Mouse (Mus musculus) intestine, embryonic 15.5 days (tissue): ENCODE measurements around the gene Megf6. TPM values are rescaled to one million over a fixed set of nuclear protein-coding genes. Genes with fewer than 3 reads are reported as not detected.

Experiments used
- ATAC-seq: fragments of 200-750 bp; cut with Nextera tagmentation; 2 replicates; pipeline ENCODE4 v1.8.0; 2017; ENCODE audit warnings: moderate TSS enrichment, moderate library complexity
- H3K27ac ChIP-seq: fragments of 300-500 bp; sonication (generic); 2 replicates; pipeline ENCODE4 v1.5.1; 2015; ENCODE audit warnings: mild to moderate bottlenecking, inconsistent platforms
- H3K27me3 ChIP-seq: fragments of 300-500 bp; sonication (generic); replicated peaks from 2 replicates; pipeline ENCODE4 v1.6.1; 2015; ENCODE audit warnings: inconsistent platforms
- H3K36me3 ChIP-seq: fragments of 300-500 bp; sonication (generic); 2 replicates; pipeline ENCODE4 v1.6.1; 2015; ENCODE audit warnings: inconsistent platforms
- H3K4me1 ChIP-seq: fragments of 300-500 bp; sonication (generic); replicated peaks from 2 replicates; pipeline ENCODE4 v1.6.1; 2015; ENCODE audit warnings: inconsistent platforms
- H3K4me2 ChIP-seq: fragments of 300-500 bp; sonication (generic); replicated peaks from 2 replicates; pipeline ENCODE4 v1.6.1; 2015; ENCODE audit warnings: mild to moderate bottlenecking, inconsistent platforms
- H3K4me3 ChIP-seq: fragments of 300-500 bp; sonication (generic); replicated peaks from 2 replicates; pipeline ENCODE4 v1.5.1; 2015; ENCODE audit warnings: inconsistent platforms
- H3K9ac ChIP-seq: fragments of 300-500 bp; sonication (generic); 2 replicates; pipeline ENCODE4 v1.6.1; 2015; ENCODE audit warnings: inconsistent platforms
- H3K9me3 ChIP-seq: fragments of 300-500 bp; sonication (generic); 2 replicates; pipeline ENCODE4 v1.6.1; 2016; ENCODE audit warnings: inconsistent platforms
- WGBS: fragments of 180-500 bp; shearing (Covaris S2); methylation state at CpG from one replicate; pipeline ENCODE4 v1.1.7; 2015; 5-methylcytosine and 5-hydroxymethylcytosine counted together
- polyA plus RNA-seq: library from polyadenylated mRNA; unstranded; fragments of >200 nt; fragmentation: Nextera tagmentation; extraction: Ambion mirVana; gene quantifications from 2 replicates; pipeline ENCODE4 v1.2.1, GENCODE M21; 2015

The Megf6 gene
- polyA plus RNA-seq, result 13.1 and 14.2 TPM in 2 replicates

DNA sequence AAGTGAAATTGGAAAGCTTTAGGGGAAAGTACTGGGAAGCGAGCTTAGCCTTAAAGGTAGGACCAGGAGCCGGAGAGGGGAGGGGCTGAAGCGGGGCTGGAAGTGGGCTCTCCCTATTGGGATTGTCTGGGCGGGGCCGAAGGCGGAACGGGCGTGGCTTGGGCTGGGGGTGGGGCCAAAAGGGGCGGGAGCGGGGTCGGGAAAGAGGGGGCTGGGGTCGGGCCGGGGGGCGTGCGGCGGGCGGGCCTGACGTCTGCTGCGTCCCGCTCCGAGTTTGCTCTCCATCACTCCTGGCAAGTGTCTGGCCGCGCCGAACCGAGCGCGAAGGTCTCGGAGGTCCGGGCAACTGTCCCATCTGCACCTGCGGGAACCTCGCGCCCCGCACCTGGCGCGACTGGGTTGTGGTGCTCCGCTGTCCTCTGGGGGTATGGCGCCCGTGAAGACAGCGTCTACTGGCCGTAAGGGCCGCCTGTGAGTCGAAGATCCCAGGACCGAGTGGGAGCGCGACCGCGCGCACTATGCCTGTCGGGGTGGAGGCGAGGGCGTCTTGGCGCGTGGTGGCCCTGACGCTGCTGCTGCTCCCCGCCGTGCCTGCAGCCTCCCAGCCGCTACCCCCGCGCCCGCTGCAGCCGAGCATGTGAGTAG is at the start of gene Megf6:
TSS of gene Megf6 (plus strand) at position 225 of the 645 bp plus-strand sequence.
- WGBS, result 0% methylated on average over 52 of the region's 61 CpGs
- no peaks in the 10 kb centered on the region for H3K36me3 ChIP-seq
- H3K4me3 ChIP-seq, result peak within 1 kb of the TSS; percentile 52
- peak; percentile 85 for ATAC-seq
- no peak within 1 kb of the TSS for H3K27ac ChIP-seq
- peaks cover 59% of the 10 kb centered on the region for H3K27me3 ChIP-seq
- no peaks in the 10 kb centered on the region for H3K9me3 ChIP-seq
- H3K4me2 ChIP-seq, result peak within 1 kb of the TSS; percentile 89
- peak within 1 kb of the TSS; percentile 37 for H3K9ac ChIP-seq
- H3K4me1 ChIP-seq, result peaks cover 23% of the 10 kb centered on the region

DNA sequence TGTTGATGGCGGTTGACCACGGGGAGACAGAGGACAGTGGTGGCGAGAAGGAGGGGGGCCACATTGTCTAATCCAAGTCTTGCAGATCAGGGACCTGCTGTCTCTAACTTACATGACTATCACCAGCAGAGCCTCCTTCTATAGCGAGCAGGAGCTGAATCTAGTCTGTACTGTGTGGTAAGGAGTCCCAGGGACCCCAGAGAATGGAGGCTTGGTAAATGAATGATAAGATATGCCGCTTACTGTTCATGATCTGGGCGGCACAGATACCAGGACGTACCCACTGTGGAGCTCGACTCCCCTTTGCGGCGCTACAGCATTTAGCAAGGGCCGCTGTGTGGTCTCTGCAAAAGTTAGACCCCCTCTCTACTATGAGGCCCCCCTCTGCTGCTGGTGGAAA is 48.7 kb upstream of the Megf6 start:
- H3K9ac ChIP-seq, result no peak overlapping the region
- no peak overlapping the region for H3K4me3 ChIP-seq
- H3K4me2 ChIP-seq, result no peak overlapping the region
- H3K4me1 ChIP-seq, result 0 out of 2 replicates have a peak, but pooled peaks cover 3% of the 10 kb centered on the region
- 77% methylated on average over 11 of the region's 11 CpGs for WGBS
- H3K27me3 ChIP-seq, result 0 out of 2 replicates have a peak, but pooled peaks cover 3% of the 10 kb centered on the region
- ATAC-seq, result no peak; the same call in 1 of the 2 replicates
- H3K9me3 ChIP-seq, result no peaks in the 10 kb centered on the region
- no peak overlapping the region for H3K27ac ChIP-seq
- H3K36me3 ChIP-seq, result no peaks in the 10 kb centered on the region

DNA sequence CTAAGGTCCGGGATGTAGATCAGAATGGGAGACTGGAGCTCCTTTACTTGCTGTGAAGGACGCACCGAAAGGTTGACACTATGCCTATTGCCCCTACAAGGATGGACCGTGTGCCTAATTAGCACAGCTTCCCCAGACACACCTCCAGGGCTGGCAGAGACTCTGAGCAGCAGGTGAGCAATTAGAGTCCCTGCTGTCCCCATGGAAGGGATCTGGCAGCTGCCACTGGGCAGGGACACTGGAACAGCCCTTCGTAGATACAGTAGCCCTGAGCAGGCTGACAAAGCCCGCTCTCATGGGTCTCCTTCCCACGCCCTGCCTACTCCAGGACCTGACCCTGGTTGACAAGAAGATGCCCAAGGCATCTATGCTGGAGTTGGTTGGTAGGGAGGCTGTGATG is 48.2 kb upstream of the Megf6 start:
- H3K27me3 ChIP-seq, result 0 out of 2 replicates have a peak, but pooled peaks cover 3% of the 10 kb centered on the region
- no peak overlapping the region for H3K4me2 ChIP-seq
- 0 out of 2 replicates have a peak, but pooled peaks cover 3% of the 10 kb centered on the region for H3K4me1 ChIP-seq
- no peak for ATAC-seq
- H3K9me3 ChIP-seq, result no peaks in the 10 kb centered on the region
- no peak overlapping the region for H3K9ac ChIP-seq
- H3K36me3 ChIP-seq, result no peaks in the 10 kb centered on the region
- 76% methylated on average over 7 of the region's 7 CpGs for WGBS
- H3K4me3 ChIP-seq, result no peak overlapping the region
- no peak overlapping the region for H3K27ac ChIP-seq

DNA sequence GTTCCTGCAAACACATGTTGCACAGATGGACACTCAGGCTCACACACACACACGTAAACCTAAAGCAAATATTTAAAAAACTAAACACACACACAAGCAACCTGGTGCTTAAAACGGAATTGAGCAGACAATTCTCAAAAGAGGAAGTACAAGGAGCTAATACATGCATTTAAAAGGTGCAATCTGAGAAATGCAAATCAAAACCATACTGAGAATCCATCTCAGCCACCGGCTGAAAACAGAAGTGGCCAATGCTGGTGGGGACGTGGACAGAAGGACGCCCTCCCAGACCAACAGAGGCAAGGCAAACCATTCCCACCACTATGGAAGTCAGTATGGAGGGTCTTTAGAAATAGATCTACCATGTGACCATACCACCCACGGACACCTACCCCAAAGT is 47.0 kb upstream of the Megf6 start:
- H3K9ac ChIP-seq, result no peak overlapping the region
- H3K36me3 ChIP-seq, result no peaks in the 10 kb centered on the region
- H3K4me1 ChIP-seq, result 0 out of 2 replicates have a peak, but pooled peaks cover 3% of the 10 kb centered on the region
- H3K27ac ChIP-seq, result no peak overlapping the region
- H3K9me3 ChIP-seq, result no peaks in the 10 kb centered on the region
- no peak overlapping the region for H3K4me3 ChIP-seq
- 0 out of 2 replicates have a peak, but pooled peaks cover 3% of the 10 kb centered on the region for H3K27me3 ChIP-seq
- H3K4me2 ChIP-seq, result no peak overlapping the region
- WGBS, result 60% methylated on average over 6 of the region's 6 CpGs
- ATAC-seq, result no peak

DNA sequence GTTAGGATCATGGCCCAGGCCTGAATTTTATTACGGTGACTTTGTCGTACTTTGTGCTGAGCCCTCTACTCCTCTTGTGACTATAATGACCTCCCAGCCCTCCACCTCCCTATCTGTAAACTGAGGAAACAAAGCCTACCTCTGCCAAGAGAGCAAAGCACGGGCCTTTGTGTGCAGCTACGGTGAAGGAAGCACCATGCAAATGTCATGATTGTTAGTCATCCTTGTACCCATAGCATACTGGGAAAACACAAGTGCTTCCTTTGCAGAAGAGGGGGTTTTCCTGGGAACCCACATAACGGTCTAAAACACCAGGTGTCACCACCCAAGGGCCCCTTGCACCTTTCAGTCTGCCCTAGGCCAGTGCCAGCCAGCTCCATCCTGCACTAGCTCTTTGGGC is 45.3 kb upstream of the Megf6 start:
- 0 out of 2 replicates have a peak, but pooled peaks cover 3% of the 10 kb centered on the region for H3K27me3 ChIP-seq
- no peak overlapping the region for H3K4me2 ChIP-seq
- H3K27ac ChIP-seq, result no peak overlapping the region
- no peaks in the 10 kb centered on the region for H3K4me1 ChIP-seq
- H3K9me3 ChIP-seq, result no peaks in the 10 kb centered on the region
- WGBS, result 71% methylated on average over 5 of the region's 5 CpGs
- no peak overlapping the region for H3K4me3 ChIP-seq
- no peak for ATAC-seq
- H3K36me3 ChIP-seq, result no peaks in the 10 kb centered on the region
- no peak overlapping the region for H3K9ac ChIP-seq

DNA sequence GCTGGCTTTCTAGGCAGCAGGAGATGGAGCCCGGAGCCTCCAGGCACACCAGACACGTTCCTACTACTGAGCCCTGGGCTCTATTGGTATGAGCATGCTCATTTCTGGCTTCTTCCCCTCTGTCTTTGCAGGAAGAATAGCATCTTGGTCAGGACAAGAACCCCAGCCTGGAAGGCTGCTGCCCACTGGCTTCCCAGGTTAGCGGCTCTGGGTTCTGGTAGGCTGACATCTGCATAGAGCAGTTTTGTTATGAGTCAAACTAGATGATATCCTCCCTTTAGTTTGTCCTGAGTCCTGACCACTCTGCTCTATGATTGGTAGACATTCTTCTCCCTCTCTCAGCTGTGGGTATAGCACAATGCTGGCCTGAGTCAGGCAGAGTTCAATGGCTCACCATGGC is 43.3 kb upstream of the Megf6 start:
- Histone ChIP-seq H3K4me2 (no peak overlapping the region), H3K9ac (no peak overlapping the region), H3K27me3 (0 out of 2 replicates have a peak, but pooled peaks cover 3% of the 10 kb centered on the region), H3K4me1 (no peaks in the 10 kb centered on the region), H3K27ac (no peak overlapping the region), H3K9me3 (no peaks in the 10 kb centered on the region), H3K4me3 (no peak overlapping the region), H3K36me3 (no peaks in the 10 kb centered on the region)
- ATAC-seq, result no peak
- 76% methylated on average over 3 of the region's 3 CpGs for WGBS

DNA sequence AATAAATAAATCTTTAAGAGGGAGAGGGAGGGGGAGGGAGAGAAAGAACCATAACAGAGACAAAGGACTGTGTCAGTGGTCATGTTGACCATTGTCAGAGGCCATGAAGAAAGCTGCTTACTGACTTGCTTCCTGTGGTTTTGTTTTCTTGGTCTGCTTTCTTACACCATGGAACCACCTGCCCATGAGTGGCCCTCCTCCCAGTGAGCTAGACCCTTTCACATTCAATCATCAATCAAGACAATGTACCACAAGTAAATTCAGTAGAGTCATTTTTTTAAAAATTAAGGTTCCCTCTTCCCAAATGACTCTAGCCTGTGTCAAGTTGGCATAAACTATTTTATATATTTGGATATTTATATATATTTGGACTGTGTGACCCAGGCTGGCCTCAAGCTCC is 40.6 kb upstream of the Megf6 start:
- no peaks in the 10 kb centered on the region for H3K4me1 ChIP-seq
- peaks cover 9% of the 10 kb centered on the region; the same call in 1 of the 2 replicates for H3K27me3 ChIP-seq
- no peaks in the 10 kb centered on the region for H3K9me3 ChIP-seq
- H3K9ac ChIP-seq, result no peak overlapping the region
- H3K27ac ChIP-seq, result no peak overlapping the region
- H3K4me3 ChIP-seq, result no peak overlapping the region
- H3K36me3 ChIP-seq, result no peaks in the 10 kb centered on the region
- H3K4me2 ChIP-seq, result no peak overlapping the region
- ATAC-seq, result no peak

DNA sequence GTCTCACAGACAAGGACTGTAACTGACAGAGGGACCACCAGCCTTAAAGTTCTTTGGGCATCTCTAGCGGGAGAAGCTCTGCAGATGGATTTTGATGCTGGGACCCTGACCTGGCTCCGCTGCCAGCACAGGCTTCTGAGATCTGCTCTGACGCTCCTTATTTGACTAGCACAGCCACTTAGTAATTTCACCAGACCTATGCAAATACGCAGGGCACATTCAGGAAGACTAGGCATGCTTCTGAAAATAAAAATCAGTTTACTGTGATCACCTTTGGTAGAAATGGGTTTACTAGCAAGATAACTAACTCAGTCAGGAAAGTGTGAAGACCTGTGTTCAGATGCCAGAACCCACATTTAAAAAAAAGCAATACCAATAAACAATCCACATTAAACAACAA is 38.6 kb upstream of the Megf6 start:
- Histone ChIP-seq H3K27me3 (peaks cover 20% of the 10 kb centered on the region; the same call in 1 of the 2 replicates), H3K4me3 (no peak overlapping the region), H3K9ac (no peak overlapping the region), H3K36me3 (no peaks in the 10 kb centered on the region), H3K4me1 (no peaks in the 10 kb centered on the region), H3K9me3 (no peaks in the 10 kb centered on the region), H3K27ac (no peak overlapping the region), H3K4me2 (no peak overlapping the region)
- WGBS, result 79% methylated on average over 4 of the region's 4 CpGs
- ATAC-seq, result no peak

DNA sequence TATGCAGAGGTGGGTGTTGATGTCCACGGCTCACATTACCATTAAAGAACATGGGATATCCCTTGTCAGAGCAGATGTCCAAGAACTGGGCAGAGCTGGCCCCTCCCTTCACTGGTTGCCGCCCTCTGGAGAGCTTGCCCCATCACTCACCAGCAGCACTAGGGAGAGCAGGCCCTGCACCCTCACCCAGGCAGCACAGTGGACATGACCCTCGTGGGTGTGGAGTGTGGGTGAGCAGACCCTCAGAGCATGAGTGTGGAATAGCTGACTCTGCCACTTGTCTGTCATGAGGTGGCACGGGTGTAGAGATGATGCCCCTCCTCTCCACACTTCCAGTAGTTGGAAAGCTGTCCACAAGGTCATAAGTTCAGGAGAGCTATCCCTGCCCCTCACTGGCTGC is 35.7 kb upstream of the Megf6 start:
- Histone ChIP-seq H3K4me2 (no peak overlapping the region), H3K36me3 (no peaks in the 10 kb centered on the region), H3K4me1 (peaks cover 5% of the 10 kb centered on the region; the same call in 1 of the 2 replicates), H3K9ac (no peak overlapping the region), H3K4me3 (no peak overlapping the region), H3K9me3 (no peaks in the 10 kb centered on the region), H3K27ac (no peak overlapping the region), H3K27me3 (peaks cover 48% of the 10 kb centered on the region)
- WGBS, result 56% methylated on average over 4 of the region's 4 CpGs
- no peak for ATAC-seq

DNA sequence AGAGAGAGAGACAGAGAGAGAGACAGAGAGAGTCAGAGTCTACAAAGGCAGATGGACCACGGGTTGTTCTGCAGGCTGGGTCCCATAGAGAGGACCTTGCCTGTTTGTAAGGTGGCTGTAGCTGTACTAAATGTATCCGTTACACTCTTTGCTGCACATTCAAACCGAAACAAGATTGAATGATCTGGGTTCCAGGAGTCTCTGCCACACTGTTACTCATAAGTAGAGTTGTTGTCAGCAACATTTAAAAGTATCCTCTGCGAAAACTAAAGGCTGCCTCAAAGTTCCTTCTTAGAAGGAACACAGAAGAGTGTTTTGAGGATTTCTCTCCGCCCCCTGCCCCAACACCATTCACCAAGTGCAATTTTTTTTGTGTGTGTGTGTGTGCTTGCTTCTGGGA is 33.4 kb upstream of the Megf6 start:
- H3K9ac ChIP-seq, result no peak overlapping the region
- no peak overlapping the region for H3K4me2 ChIP-seq
- ATAC-seq, result no peak
- no peaks in the 10 kb centered on the region for H3K36me3 ChIP-seq
- no peak overlapping the region for H3K27ac ChIP-seq
- H3K9me3 ChIP-seq, result no peaks in the 10 kb centered on the region
- H3K4me1 ChIP-seq, result peaks cover 18% of the 10 kb centered on the region
- peaks cover 64% of the 10 kb centered on the region for H3K27me3 ChIP-seq
- 59% methylated on average over 5 of the region's 5 CpGs for WGBS
- no peak overlapping the region for H3K4me3 ChIP-seq

DNA sequence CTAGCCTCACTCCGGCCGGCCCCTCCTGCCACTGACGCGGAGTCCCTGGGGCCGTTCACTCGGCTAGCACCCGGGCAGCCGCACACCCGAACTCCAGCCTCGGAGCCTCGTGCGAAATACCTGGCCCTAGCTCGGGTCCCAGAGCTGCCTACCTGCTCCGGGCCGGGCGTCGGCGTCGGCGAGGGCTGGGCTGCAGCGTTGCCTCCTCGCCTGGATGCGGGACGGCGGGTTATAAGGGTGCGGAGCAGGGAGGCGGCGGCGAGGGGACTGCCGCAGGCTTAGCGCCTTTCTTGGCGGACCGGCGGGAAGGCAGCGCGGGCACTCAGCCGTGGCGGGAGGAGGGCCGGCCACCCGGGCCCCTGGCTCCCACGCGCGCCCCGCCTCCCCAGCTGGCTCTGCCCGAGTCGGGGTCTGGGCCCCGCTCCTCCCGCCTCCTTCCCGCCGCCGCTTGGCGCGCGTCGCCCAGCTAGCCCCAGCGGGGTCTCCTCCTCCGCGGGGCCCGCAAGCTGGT is 30.8 kb upstream of the Megf6 start:
- peak overlapping the region; percentile 45 for H3K4me3 ChIP-seq
- under 1% methylated on average over 52 of the region's 59 CpGs for WGBS
- H3K9ac ChIP-seq, result peak overlapping the region; percentile 42
- peak overlapping the region; percentile 93 for H3K4me2 ChIP-seq
- no peaks in the 10 kb centered on the region for H3K9me3 ChIP-seq
- ATAC-seq, result peak; percentile 7; the same call in 1 of the 2 replicates
- no peak overlapping the region for H3K27ac ChIP-seq
- no peaks in the 10 kb centered on the region for H3K36me3 ChIP-seq
- peaks cover 56% of the 10 kb centered on the region for H3K27me3 ChIP-seq
- peaks cover 23% of the 10 kb centered on the region for H3K4me1 ChIP-seq

DNA sequence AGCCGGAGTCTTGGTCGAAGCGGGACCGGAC is 30.5 kb upstream of the Megf6 start, which contains the start of gene Trp73:
TSS of gene Trp73 (minus strand) at position 27 of the 31 bp plus-strand sequence.
- 0% methylated on average over 4 of the region's 4 CpGs for WGBS

More for the DNA sequence above, 30.5 kb upstream of the Megf6 start, which contains the start of gene Trp73:
- no peak for ATAC-seq
- Histone ChIP-seq H3K27me3 (peaks cover 55% of the 10 kb centered on the region), H3K4me2 (peak within 1 kb of the TSS; percentile 93), H3K4me1 (peaks cover 23% of the 10 kb centered on the region), H3K36me3 (no peaks in the 10 kb centered on the region), H3K4me3 (peak within 1 kb of the TSS; percentile 45), H3K9ac (peak within 1 kb of the TSS; percentile 42), H3K27ac (no peak within 1 kb of the TSS), H3K9me3 (no peaks in the 10 kb centered on the region)
